Mouse (Mus musculus) WW6 (cell line): Measurements from ENCODE around the gene Sppl2c.

Source experiments
- DNase-seq: peaks from one replicate; pipeline ENCODE4 v3.0.0-alpha.2; 2013; ENCODE audit warnings: low read depth, low spot score

The Sppl2c gene

DNA sequence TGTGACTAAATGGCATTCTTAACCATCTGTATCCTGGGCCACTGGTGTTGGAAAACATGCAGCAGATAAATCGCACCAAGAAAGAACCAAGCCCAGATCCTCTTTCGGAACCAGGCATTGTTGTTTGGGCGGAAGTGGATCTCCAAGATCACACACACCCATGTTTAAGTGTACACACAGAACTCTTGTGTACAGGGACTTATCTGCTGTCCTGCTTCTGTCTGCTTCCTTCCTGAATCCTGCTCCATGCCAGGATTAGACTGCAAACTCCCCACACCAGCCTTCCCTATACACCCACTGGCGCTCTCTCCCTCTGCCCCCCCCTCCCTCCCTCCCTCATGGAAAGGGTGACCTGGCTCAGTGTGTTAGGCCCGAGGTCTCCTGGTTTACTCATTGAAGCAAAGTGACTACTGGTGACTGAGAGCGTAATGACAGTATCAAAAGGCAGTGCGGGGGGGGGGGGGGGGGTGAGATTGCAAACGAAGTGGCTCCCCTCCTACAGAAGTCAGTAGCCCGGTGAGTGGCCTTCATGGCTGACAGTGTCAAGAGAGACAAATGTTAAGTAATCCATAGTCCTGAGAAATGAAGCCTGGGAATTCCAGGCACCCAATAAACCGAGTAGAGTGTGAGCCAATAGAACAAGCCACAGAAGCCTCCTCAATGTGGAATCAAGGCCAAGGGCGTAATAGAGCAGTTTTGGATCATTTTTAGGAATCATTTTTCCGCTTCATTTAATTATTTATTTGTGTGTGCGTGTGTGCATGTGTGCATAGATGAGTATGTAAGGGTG, 52.0 kb downstream of the Sppl2c start:
- no peak for DNase-seq
